Mouse (Mus musculus): ENCODE data around the gene Ebf1. TPM values are rescaled to one million over a fixed set of nuclear protein-coding genes. Genes with fewer than 3 reads are reported as not detected.

Gene Ebf1
- polyA plus RNA-seq, 1 experiment: not detected

DNA sequence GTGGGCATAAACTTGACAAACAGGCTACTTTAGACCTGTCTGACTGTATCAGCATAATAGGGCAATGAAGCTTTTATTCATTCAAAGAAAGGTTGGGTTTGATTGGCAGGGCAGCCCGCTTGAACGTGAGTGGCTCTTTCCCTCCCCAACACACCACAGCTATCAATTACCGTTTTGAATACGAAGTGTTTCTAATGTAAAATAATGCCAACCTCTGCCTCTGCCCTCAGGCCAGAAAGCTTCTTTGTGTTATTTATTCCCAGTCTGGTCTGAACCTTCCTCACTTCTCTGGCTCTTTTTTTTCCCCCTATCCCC lies 215.8 kb downstream of the Ebf1 start:
- H3K4me1 ChIP-seq (ENCODE audit: control insufficient read depth, insufficient read depth, low read length): no peaks in the 10 kb centered on the region
- H3K27ac ChIP-seq (ENCODE audit: insufficient read depth, low read depth, low read length): no peak overlapping the region

DNA sequence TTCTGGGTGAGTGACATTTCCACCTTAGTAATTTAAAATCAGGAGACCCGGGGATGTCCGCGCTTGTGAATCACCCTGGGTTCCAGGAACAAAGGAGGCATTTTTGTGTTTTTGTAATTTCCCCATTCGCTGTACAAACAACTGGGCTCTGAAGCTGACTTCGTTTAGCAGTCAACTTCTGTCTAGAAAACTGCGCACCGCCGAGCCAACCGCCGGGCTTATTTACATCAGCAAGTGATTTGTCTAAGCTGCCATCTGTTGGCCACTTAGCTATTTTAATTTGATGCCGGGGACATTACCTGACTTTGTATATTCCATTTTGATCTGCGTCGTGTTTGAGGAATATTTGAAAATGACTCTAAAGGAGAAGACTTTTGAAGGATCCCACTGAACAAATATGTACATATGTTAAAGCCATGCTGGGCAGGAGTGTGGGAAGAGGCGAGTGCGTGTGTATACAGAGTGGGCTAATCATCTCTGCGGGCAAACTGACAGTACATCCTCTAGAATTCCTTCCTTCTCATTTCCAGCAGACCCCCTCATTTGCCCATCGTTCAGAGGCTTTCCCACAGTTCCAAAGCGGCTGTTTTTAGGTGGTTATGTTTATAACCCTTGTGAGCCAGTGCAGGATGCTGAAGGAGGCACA lies 216.4 kb downstream of the Ebf1 start:
- 24% methylated on average over 18 of the region's 18 CpGs for WGBS
- Histone ChIP-seq H3K27ac (ENCODE audit: insufficient read depth, low read depth, low read length) (no peak overlapping the region), H3K4me1 (ENCODE audit: control insufficient read depth, insufficient read depth, low read length) (no peaks in the 10 kb centered on the region), H3K4me3 (ENCODE audit: insufficient read depth, low read depth, low read length) (no peak overlapping the region)
- TF ChIP-seq CTCF (IDR thresholded peaks at IDR 0.05; ENCODE audit: insufficient read depth, low read depth, low read length) (no peak), POLR2A (IDR thresholded peaks at IDR 0.05; ENCODE audit: insufficient read depth, low read depth, low read length) (no peak)

More for the DNA sequence above, 215.8 kb downstream of the Ebf1 start:
- no peak overlapping the region for H3K4me3 ChIP-seq (ENCODE audit: insufficient read depth, low read depth, low read length)
- TF ChIP-seq POLR2A (IDR thresholded peaks at IDR 0.05; ENCODE audit: insufficient read depth, low read depth, low read length) (no peak), CTCF (IDR thresholded peaks at IDR 0.05; ENCODE audit: insufficient read depth, low read depth, low read length) (no peak)
- WGBS: 16% methylated on average over 4 of the region's 4 CpGs

DNA sequence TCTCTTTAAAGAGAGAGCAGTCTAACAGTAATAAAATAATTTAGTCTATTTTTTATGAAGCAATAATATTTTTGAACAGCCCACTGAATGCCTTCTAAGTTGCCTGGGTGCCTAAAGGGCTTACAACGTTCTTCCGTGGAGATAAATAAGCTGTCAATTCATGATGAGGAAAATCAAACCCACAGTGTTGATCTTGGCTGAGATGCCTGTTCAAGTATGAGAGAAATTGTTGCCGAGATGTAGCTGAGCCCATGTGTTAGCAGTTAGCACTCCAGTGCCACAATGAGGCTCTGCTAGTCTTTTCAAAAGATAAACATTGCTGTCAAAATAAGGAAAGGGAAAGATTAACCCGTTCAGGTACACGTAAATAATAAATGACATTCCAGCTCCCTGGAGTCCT lies 218.0 kb downstream of the Ebf1 start:
- TF ChIP-seq POLR2A (IDR thresholded peaks at IDR 0.05; ENCODE audit: insufficient read depth, low read depth, low read length) (no peak), CTCF (IDR thresholded peaks at IDR 0.05; ENCODE audit: insufficient read depth, low read depth, low read length) (no peak)
- Histone ChIP-seq H3K4me3 (ENCODE audit: insufficient read depth, low read depth, low read length) (no peak overlapping the region), H3K4me1 (ENCODE audit: control insufficient read depth, insufficient read depth, low read length) (no peaks in the 10 kb centered on the region), H3K27ac (ENCODE audit: insufficient read depth, low read depth, low read length) (no peak overlapping the region)
- 69% methylated on average over 5 of the region's 5 CpGs for WGBS

DNA sequence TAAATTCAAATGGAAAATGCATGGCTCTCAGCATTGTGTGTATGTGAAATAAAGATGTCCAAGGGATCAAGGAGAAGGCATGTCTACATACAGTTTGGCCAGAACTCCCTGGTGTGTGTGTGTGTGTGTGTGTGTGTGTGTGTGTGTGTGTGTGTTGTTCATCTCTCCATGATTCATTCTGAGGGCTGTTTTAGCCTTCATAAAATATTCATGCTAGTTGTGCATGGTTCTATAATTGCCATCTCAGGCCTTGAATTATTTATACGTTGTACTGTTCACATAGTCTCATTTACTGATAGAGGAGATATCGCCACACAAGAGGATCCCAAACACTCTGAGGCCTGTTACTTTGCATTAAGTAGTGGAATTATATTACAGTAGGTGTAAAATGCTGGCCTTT lies 220.5 kb downstream of the Ebf1 start:
- WGBS: 84% methylated on average over 2 of the region's 2 CpGs
- no peak overlapping the region for H3K27ac ChIP-seq (ENCODE audit: insufficient read depth, low read depth, low read length)
- H3K4me1 ChIP-seq (ENCODE audit: control insufficient read depth, insufficient read depth, low read length): no peaks in the 10 kb centered on the region
- no peak overlapping the region for H3K4me3 ChIP-seq (ENCODE audit: insufficient read depth, low read depth, low read length)
- no peak for TF ChIP-seq CTCF (IDR thresholded peaks at IDR 0.05; ENCODE audit: insufficient read depth, low read depth, low read length)
- no peak for TF ChIP-seq POLR2A (IDR thresholded peaks at IDR 0.05; ENCODE audit: insufficient read depth, low read depth, low read length)

DNA sequence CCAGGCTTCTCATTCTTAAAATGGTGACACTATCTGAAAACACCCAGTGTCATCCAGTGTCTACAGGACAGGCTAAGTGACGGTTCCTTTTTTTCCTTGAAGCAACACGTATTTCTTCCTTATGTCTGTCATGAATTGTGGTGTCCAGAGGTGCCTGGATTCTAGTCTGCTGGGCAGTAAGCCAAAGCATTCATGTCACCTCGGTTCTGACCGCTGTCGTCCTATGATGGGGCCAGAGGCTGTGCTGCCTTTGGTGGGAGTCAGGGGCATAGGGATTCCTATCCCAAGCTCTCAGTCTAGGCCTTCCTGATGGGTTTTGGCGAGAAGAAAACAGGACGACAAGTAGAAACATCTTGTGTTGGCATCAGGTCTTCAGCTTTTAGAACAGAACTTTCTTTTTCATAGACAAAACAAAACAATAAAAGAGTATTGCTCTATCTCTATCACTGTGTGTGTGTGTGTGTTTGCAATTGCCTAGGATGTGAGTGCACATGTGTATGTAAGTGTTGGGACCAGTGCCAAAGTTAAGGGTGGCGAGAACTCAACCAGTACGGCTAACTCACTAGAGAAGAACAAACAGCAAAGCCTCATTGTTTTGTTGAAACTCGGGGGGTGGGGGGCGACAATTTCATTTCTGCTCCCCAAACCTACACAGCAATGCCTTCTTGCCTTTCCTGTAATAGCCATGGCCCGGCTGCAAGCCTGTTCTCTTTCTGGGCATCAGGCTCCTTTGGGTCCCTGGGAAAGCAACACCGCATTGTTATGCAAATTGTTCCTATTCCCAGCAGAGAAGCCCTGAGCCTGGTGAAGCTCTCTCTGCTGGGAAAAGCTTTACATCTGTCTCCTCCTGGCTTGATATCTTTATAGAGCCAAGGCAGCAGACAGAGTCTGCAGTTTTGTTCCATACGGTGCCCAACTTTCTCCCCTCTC lies 224.3 kb downstream of the Ebf1 start:
- Histone ChIP-seq H3K4me1 (ENCODE audit: control insufficient read depth, insufficient read depth, low read length) (no peaks in the 10 kb centered on the region), H3K27ac (ENCODE audit: insufficient read depth, low read depth, low read length) (no peak overlapping the region), H3K4me3 (ENCODE audit: insufficient read depth, low read depth, low read length) (no peak overlapping the region)
- WGBS: 49% methylated on average over 14 of the region's 14 CpGs
- TF ChIP-seq CTCF (IDR thresholded peaks at IDR 0.05; ENCODE audit: insufficient read depth, low read depth, low read length): no peak
- no peak for TF ChIP-seq POLR2A (IDR thresholded peaks at IDR 0.05; ENCODE audit: insufficient read depth, low read depth, low read length)

DNA sequence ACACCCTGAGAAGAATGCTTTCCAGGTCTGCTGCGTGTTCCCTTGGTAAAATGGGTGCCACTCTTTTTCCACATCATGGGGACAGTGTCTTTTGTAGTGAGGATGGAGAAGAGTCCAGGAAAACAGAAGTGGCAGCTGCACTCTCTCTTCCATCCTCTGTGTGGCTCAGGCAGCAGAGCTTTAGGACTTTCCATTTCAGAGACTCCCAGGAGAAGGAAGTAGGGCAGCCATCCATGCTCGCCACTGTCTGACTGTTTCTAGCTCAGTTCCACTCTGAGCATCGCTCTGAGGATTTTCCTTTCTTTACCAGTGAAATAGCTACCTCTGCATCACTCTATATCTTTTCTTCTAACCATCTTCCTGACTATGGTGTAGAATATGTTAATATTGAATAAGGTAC lies 234.8 kb downstream of the Ebf1 start:
- no peak for TF ChIP-seq CTCF (IDR thresholded peaks at IDR 0.05; ENCODE audit: insufficient read depth, low read depth, low read length)
- TF ChIP-seq POLR2A (IDR thresholded peaks at IDR 0.05; ENCODE audit: insufficient read depth, low read depth, low read length): no peak
- Histone ChIP-seq H3K4me1 (ENCODE audit: control insufficient read depth, insufficient read depth, low read length) (no peaks in the 10 kb centered on the region), H3K27ac (ENCODE audit: insufficient read depth, low read depth, low read length) (no peak overlapping the region), H3K4me3 (ENCODE audit: insufficient read depth, low read depth, low read length) (no peak overlapping the region)
- WGBS: 90% methylated on average over 3 of the region's 3 CpGs

DNA sequence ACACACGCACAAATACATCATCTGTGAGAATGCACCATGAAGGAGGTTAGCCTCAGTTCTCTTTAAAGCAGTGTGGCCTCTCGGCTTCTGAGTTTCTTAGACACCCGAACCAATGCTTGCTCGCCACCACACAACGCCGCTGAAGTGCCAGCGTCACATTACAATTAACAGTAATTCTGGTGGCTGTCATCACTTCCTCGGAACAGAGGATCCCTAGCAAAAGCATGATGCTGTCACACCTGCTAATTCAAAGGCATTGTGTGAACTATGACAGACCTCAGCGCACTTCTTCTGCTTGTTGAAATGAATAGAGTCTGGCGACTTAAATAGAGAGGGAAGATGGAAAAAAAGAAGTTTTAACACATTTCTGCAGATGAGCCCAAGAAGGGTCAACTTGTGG lies 235.8 kb downstream of the Ebf1 start:
- no peak for TF ChIP-seq POLR2A (IDR thresholded peaks at IDR 0.05; ENCODE audit: insufficient read depth, low read depth, low read length)
- TF ChIP-seq CTCF (IDR thresholded peaks at IDR 0.05; ENCODE audit: insufficient read depth, low read depth, low read length): no peak
- H3K27ac ChIP-seq (ENCODE audit: insufficient read depth, low read depth, low read length): no peak overlapping the region
- H3K4me1 ChIP-seq (ENCODE audit: control insufficient read depth, insufficient read depth, low read length): no peaks in the 10 kb centered on the region
- no peak overlapping the region for H3K4me3 ChIP-seq (ENCODE audit: insufficient read depth, low read depth, low read length)
- WGBS: 80% methylated on average over 10 of the region's 10 CpGs

DNA sequence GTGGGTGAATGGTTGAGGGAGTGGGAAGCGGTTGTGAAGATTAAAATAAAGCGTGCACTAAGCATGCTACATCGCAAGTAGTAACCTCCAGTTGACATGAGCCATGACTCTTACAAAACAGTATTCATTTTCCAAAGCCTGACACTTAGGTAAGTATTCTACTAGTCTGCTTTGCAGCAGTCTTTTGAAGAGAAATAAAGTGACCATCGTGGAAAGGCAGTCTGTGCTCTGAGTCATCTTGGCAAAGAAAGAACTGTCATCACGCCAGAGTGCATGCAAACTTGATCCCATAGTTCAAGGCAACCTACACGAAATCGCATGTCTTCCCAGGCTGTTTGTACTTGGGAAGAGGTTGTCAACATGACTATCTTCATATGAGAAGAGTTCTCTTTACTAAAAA lies 237.4 kb downstream of the Ebf1 start:
- no peak for TF ChIP-seq CTCF (IDR thresholded peaks at IDR 0.05; ENCODE audit: insufficient read depth, low read depth, low read length)
- no peak for TF ChIP-seq POLR2A (IDR thresholded peaks at IDR 0.05; ENCODE audit: insufficient read depth, low read depth, low read length)
- Histone ChIP-seq H3K4me1 (ENCODE audit: control insufficient read depth, insufficient read depth, low read length) (no peaks in the 10 kb centered on the region), H3K27ac (ENCODE audit: insufficient read depth, low read depth, low read length) (no peak overlapping the region), H3K4me3 (ENCODE audit: insufficient read depth, low read depth, low read length) (no peak overlapping the region)
- 64% methylated on average over 7 of the region's 7 CpGs for WGBS

DNA sequence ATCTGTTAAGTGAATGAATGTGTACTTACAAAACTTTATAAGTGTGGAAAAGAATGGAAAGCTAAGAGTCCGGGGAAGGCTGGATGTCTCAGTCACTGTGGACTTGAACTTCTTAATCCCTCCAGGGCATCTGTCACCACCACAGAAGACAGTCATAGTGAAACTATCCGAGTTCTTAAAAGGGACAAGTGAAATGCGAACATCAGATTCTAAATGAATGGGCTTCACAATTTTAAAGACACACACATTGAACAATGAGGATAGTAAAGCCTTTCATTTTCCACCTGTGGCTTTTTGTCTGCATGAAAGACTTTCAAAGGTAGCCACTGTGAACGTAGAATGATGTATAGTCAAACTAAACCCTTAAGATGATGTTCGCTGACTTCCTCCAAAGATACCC lies 244.0 kb downstream of the Ebf1 start:
- no peak for TF ChIP-seq CTCF (IDR thresholded peaks at IDR 0.05; ENCODE audit: insufficient read depth, low read depth, low read length)
- TF ChIP-seq POLR2A (IDR thresholded peaks at IDR 0.05; ENCODE audit: insufficient read depth, low read depth, low read length): no peak
- Histone ChIP-seq H3K27ac (ENCODE audit: insufficient read depth, low read depth, low read length) (no peak overlapping the region), H3K4me3 (ENCODE audit: insufficient read depth, low read depth, low read length) (no peak overlapping the region), H3K4me1 (ENCODE audit: control insufficient read depth, insufficient read depth, low read length) (no peaks in the 10 kb centered on the region)
- WGBS: 76% methylated on average over 5 of the region's 5 CpGs

All from olfactory bulb, adult 2 months (tissue).